11 mouse cellular contexts compared by ENCODE assay signal in the genomic region with DNA sequence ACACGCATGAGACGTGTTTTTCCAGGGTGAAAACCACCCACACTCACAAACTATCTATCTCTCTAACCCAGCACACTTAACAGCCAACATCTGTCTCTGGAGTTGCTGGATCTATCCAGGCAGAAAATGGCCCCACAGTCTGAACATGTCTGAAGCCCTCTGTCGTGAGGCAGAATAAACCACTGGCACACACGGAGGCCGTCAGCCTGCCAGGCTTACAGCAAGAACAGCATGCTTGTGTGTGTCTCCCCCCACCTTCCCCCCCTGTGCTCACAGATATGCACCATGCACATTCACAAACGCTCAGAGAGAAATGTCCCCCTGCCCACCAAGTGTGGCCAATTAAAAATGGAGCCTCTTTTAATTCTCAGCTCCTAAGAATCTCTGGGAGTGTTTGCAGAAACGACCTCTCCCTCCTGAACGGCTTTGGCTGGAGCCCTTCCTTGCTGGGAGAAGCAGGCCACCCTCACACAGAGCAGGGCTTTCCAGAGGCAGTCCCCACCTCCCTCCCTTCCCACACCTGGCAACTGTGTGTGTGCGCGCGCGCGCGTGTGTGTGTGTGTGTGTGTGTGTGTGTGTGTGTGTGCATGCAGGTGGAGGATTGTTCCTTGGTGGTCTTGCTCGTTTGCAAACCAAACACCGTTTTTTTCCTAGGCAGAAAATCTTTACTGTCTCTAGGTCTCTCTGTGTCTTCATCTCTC.
A peak's percentile ranks its signal among the peaks of the same experiment; 100 is the strongest.
DNase-seq lines count a peak whose midpoint lies in the region; ATAC-seq lines count a peak whose summit lies in the region.
"Had no signal": no experiment of that assay in that cellular context is flagged by ENCODE, and none has a peak within 500 bp of the region (broad histone marks: within the 10 kb centered on the region; RNA-seq: fewer than 3 reads in every experiment).

No protein-coding gene starts in this region.

- H3K4me2 ChIP-seq in forebrain, embryonic 12.5 days = no peak overlapping the region
- H3K4me2 ChIP-seq in limb, embryonic 12.5 days = peak overlapping the region; percentile 17

- H3K27ac ChIP-seq in forebrain, embryonic 12.5 days = peak overlapping the region; percentile 36; the same call in 1 of the 2 replicates
- peak overlapping the region; percentile 93 for H3K27ac ChIP-seq in limb, embryonic 12.5 days

- no peak overlapping the region for H3K4me3 ChIP-seq in forebrain, embryonic 12.5 days (replicated peaks)
- no peak overlapping the region for H3K4me3 ChIP-seq in limb, embryonic 12.5 days (replicated peaks)

- DNase-seq in left cerebral cortex, postnatal 4 days = peak; percentile 27
- DNase-seq in left cerebral cortex, adult 11 months (ENCODE audit: low spot score) = no peak
- peak; percentile 34 for DNase-seq in retina, embryonic 14.5 days (ENCODE audit: low spot score)
- DNase-seq in right cerebral cortex, postnatal 14 days = no peak
- no peak for DNase-seq in adipocyte (ENCODE audit: low spot score)
- DNase-seq in thymus, postnatal 14 days = no peak
- DNase-seq: kidney, adult 9 months; thymus, adult 18-20 months had no signal

- H3K27me3 ChIP-seq in forebrain, embryonic 12.5 days = no peaks in the 10 kb centered on the region
- no peaks in the 10 kb centered on the region for H3K27me3 ChIP-seq in limb, embryonic 12.5 days

- peaks cover 19% of the 10 kb centered on the region for H3K4me1 ChIP-seq in forebrain, embryonic 12.5 days
- H3K4me1 ChIP-seq in limb, embryonic 12.5 days (replicated peaks) = peaks cover 42% of the 10 kb centered on the region

- no peaks in the 10 kb centered on the region for H3K36me3 ChIP-seq in forebrain, embryonic 12.5 days (replicated peaks)
- H3K36me3 ChIP-seq in limb, embryonic 12.5 days = no peaks in the 10 kb centered on the region

- ATAC-seq in forebrain, embryonic 12.5 days (ENCODE audit: low FRiP score) = peak; percentile 52; the same call in 1 of the 2 replicates
- ATAC-seq in limb, embryonic 12.5 days (ENCODE audit: insufficient number of reproducible peaks, insufficient read depth, low FRiP score, low TSS enrichment, low read depth) = peak; percentile 79
- ATAC-seq: CD4-positive, CD25-positive, alpha-beta regulatory T cell, adult 4 months had no signal

- WGBS in forebrain, embryonic 12.5 days = 48% methylated on average over 16 of the region's 16 CpGs
- 37% methylated on average over 16 of the region's 16 CpGs for WGBS in limb, embryonic 12.5 days

- intact Hi-C loops in left cerebral cortex, postnatal 4 days (cut with DNase I) = no loop called here

- peak overlapping the region; percentile 29; the same call in 1 of the 2 replicates for H3K9ac ChIP-seq in forebrain, embryonic 12.5 days
- H3K9ac ChIP-seq in limb, embryonic 12.5 days (replicated peaks) = no peak overlapping the region

- no peaks in the 10 kb centered on the region for H3K9me3 ChIP-seq in forebrain, embryonic 12.5 days
- no peaks in the 10 kb centered on the region for H3K9me3 ChIP-seq in limb, embryonic 12.5 days

Comparison
In these comparisons a context has a peak if more than half of its experiments do, and no peak if none do; other contexts are left out.
1. DNase-seq: peak in left cerebral cortex, postnatal 4 days (single experiment) and retina, embryonic 14.5 days (single experiment); none in left cerebral cortex, adult 11 months (single experiment), right cerebral cortex, postnatal 14 days (single experiment), adipocyte (single experiment) and thymus, postnatal 14 days (single experiment).